Mouse (Mus musculus) midbrain, embryonic 16.5 days (tissue): ENCODE measurements around the gene Pde4dip. TPM values are rescaled to one million over a fixed set of nuclear protein-coding genes. Genes with fewer than 3 reads are reported as not detected.

Source experiments
- ATAC-seq: fragments of 200-750 bp; cut with Nextera tagmentation; 2 replicates; pipeline ENCODE4 v1.8.0; 2017; ENCODE audit warnings: moderate TSS enrichment
- H3K27ac ChIP-seq: fragments of 300-500 bp; sonication (generic); 2 replicates; pipeline ENCODE4 v1.5.1; 2014; ENCODE audit warnings: mild to moderate bottlenecking, low read length, mixed read lengths
- H3K27me3 ChIP-seq: fragments of 300-500 bp; sonication (generic); 2 replicates; pipeline ENCODE4 v1.6.1; 2014; ENCODE audit warnings: low read depth, low read length, mixed read lengths; ENCODE audit not compliant: control insufficient read depth, insufficient read depth
- H3K36me3 ChIP-seq: fragments of 300-500 bp; sonication (generic); 2 replicates; pipeline ENCODE4 v1.6.1; 2014; ENCODE audit warnings: mild to moderate bottlenecking, low read length, moderate library complexity, mixed read lengths; ENCODE audit not compliant: control insufficient read depth, insufficient read depth
- H3K4me1 ChIP-seq: fragments of 300-500 bp; sonication (generic); 2 replicates; pipeline ENCODE4 v1.6.1; 2014; ENCODE audit warnings: mild to moderate bottlenecking, low read length, mixed read lengths; ENCODE audit not compliant: control insufficient read depth, insufficient read depth
- H3K4me2 ChIP-seq: fragments of 300-500 bp; sonication (generic); 2 replicates; pipeline ENCODE4 v1.6.1; 2014; ENCODE audit warnings: mild to moderate bottlenecking, low read length, mixed read lengths
- H3K4me3 ChIP-seq: fragments of 300-500 bp; sonication (generic); 2 replicates; pipeline ENCODE4 v1.5.1; 2014; ENCODE audit warnings: low read depth, mild to moderate bottlenecking, low read length, moderate library complexity, mixed read lengths
- H3K9ac ChIP-seq: fragments of 300-500 bp; sonication (generic); 2 replicates; pipeline ENCODE4 v1.6.1; 2014; ENCODE audit warnings: low read depth, low read length, mixed read lengths
- H3K9me3 ChIP-seq: fragments of 300-500 bp; sonication (generic); replicated peaks from 2 replicates; pipeline ENCODE4 v1.6.1; 2014; ENCODE audit warnings: mild to moderate bottlenecking, low read length, mixed read lengths; ENCODE audit not compliant: control insufficient read depth, poor library complexity, severe bottlenecking
- WGBS: fragments of 180-500 bp; shearing (Covaris S2); extraction: QIAGEN DNeasy Blood & Tissue Kit; methylation state at CpG from one replicate; pipeline ENCODE4 v1.1.7; 2014; 5-methylcytosine and 5-hydroxymethylcytosine counted together
- polyA plus RNA-seq: library from polyadenylated mRNA; unstranded; fragments of >200 nt; fragmentation: Nextera tagmentation; extraction: Ambion mirVana; gene quantifications from 2 replicates; pipeline ENCODE4 v1.2.1, GENCODE M21; 2015

Gene Pde4dip
- polyA plus RNA-seq, 1 experiment from 2014 or later, result 67.5 TPM

DNA sequence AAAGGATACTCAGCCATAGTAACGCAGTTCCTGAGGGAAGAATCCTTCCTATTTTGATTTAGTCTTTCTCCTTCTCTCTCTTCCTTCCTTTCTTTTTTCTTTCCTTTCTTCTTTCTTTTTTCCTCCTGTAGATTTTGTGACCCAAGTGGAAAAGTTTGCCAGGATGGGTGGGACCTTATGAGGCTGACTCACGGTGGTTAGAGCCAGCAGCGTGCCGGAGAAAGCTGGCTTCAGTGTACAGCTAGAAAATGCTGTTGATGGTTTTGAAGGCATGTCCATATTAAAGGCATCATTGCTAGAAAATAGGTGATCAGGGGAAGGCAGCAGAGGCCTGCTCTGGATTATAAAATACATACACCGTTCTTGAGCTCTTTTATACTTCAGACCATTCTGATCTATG, 52.6 kb downstream of the Pde4dip start:
- Histone ChIP-seq H3K9ac (no peak overlapping the region), H3K4me1 (no peaks in the 10 kb centered on the region), H3K36me3 (no peaks in the 10 kb centered on the region), H3K27me3 (no peaks in the 10 kb centered on the region), H3K27ac (no peak overlapping the region), H3K9me3 (no peaks in the 10 kb centered on the region), H3K4me2 (no peak overlapping the region), H3K4me3 (no peak overlapping the region)
- WGBS, result 93% methylated on average over 5 of the region's 5 CpGs
- ATAC-seq, result no peak

DNA sequence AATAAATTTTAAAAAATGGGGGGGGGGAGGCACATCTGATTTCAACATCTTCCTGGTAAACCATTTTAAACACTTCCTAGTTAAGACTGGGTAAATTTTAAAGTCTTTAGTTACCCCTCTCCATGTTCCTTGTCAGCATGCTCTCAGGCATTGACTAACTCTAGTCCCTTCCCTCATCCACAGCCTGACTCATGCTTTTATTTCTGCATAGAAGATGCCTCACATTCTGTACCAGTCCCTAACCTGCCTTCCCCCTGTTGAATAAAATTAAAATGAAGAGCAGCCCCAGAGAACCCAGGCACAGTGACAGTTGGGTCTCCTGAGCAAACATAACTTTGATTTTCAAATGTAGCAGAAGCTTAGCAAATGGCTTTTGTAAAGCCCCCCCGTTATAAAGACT, 53.9 kb downstream of the Pde4dip start:
- 44% methylated on average over 1 of the region's 1 CpGs for WGBS
- Histone ChIP-seq H3K9ac (no peak overlapping the region), H3K4me3 (no peak overlapping the region), H3K9me3 (no peaks in the 10 kb centered on the region), H3K27ac (no peak overlapping the region), H3K27me3 (no peaks in the 10 kb centered on the region), H3K4me2 (no peak overlapping the region), H3K36me3 (no peaks in the 10 kb centered on the region), H3K4me1 (no peaks in the 10 kb centered on the region)
- no peak for ATAC-seq

DNA sequence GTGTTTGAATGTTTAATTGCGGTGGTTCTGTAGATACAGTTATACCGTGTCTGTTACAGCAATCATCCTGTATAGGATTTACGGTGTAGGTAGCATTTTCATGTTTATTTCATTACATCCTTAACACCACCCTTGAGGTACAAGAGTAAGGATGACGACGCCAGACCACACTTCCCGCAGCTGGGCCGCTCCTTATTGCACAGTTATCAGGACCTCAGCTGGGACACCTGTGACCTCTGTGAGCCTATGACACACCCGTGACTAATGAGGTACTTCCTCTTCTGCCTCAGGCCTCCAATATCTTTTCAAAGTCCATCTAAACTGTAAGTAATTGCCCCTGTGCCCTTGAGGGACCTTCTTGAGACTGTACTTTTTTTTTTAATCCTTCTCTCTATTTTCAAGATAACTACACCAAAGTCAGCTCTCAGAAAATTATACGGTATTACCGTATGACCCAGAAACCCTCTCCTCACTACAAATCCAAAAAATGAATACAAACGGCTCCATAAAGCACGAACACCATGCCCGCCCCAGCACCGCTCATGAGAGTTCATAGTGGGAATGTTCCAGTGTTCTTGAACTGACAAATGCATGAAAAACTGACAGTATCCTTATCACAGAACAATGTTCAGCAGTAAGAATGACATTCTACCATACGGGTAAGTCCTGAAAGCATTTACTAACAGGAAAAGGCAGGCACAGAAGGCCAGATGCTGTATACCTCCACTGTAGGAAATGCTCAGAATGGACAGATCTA, 56.8 kb downstream of the Pde4dip start:
- Histone ChIP-seq H3K9ac (no peak overlapping the region), H3K9me3 (no peaks in the 10 kb centered on the region), H3K36me3 (no peaks in the 10 kb centered on the region), H3K4me3 (no peak overlapping the region), H3K4me2 (no peak overlapping the region), H3K27ac (no peak overlapping the region), H3K27me3 (no peaks in the 10 kb centered on the region), H3K4me1 (no peaks in the 10 kb centered on the region)
- no peak for ATAC-seq
- WGBS, result 89% methylated on average over 15 of the region's 15 CpGs

DNA sequence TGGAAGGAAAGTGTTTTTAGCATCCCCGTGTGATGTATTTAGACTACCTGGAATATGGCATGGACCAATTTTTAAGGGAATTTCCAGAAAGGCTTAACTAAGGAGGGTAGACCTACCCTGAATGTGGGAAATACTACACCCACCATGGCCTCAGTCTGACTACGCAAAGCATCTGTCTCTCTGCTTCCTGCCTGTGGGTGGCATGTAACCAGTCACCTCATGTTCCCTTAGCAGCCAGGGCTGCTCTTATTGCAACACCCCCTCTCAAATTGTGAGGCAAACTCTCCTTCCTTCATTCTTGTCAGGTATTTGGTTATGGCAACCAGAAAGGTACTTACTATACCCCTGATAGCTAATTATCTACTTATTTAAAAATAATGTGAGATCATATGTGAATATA, 57.9 kb downstream of the Pde4dip start:
- Histone ChIP-seq H3K36me3 (no peaks in the 10 kb centered on the region), H3K27me3 (no peaks in the 10 kb centered on the region), H3K9ac (no peak overlapping the region), H3K4me1 (no peaks in the 10 kb centered on the region), H3K4me3 (no peak overlapping the region), H3K27ac (no peak overlapping the region), H3K4me2 (no peak overlapping the region), H3K9me3 (no peaks in the 10 kb centered on the region)
- 67% methylated on average over 2 of the region's 2 CpGs for WGBS
- ATAC-seq, result no peak

DNA sequence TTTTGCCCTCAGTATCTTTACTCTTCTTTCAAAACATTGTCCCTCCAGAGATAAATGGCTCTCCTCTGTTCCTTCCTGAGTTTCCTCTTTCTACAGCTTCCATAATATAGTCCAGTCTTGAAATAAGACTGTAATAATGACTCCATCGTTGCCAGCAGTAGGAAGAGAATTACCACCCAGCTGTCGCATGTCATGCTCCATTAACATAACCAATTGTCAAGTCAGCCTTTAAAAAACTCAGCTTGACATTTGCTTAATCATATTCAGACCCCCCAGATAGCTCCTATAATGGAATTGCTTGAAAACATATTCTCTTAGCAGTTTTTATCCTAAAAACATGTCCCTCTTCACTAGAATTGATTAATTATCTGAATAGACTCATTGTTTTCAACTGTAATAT, 58.4 kb downstream of the Pde4dip start:
- H3K4me3 ChIP-seq, result no peak overlapping the region

DNA sequence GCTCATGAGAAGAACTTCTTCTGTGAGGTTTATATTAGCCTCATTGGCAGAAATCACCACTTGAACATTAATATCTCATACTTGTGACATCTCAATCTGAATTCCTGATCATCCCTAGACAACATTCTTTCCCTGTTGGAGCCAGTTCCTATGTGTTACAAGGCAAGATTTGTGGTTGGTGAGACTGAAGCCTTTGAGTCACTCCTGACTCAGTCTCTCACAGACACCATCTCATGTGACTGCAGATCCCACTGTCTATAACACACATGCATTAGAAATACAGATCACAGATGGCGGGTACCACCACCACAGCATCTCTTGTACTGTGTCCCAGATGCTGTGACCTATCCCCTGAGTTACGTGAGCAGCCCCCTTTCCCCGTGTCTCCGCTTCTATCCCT, 60.2 kb downstream of the Pde4dip start:
- H3K27me3 ChIP-seq, result peaks cover 13% of the 10 kb centered on the region
- H3K4me2 ChIP-seq, result no peak overlapping the region
- H3K9me3 ChIP-seq, result no peaks in the 10 kb centered on the region
- H3K27ac ChIP-seq, result no peak overlapping the region
- H3K9ac ChIP-seq, result no peak overlapping the region
- H3K4me3 ChIP-seq, result no peak overlapping the region
- WGBS, result 92% methylated on average over 4 of the region's 4 CpGs
- ATAC-seq, result no peak
- peaks cover 5% of the 10 kb centered on the region for H3K4me1 ChIP-seq
- H3K36me3 ChIP-seq, result no peaks in the 10 kb centered on the region

More for the DNA sequence above, 58.4 kb downstream of the Pde4dip start:
- Histone ChIP-seq H3K36me3 (no peaks in the 10 kb centered on the region), H3K27ac (no peak overlapping the region), H3K4me2 (no peak overlapping the region), H3K9me3 (no peaks in the 10 kb centered on the region), H3K27me3 (peaks cover 2% of the 10 kb centered on the region), H3K4me1 (no peaks in the 10 kb centered on the region), H3K9ac (no peak overlapping the region)
- no peak for ATAC-seq
- WGBS, result 29% methylated on average over 2 of the region's 2 CpGs

DNA sequence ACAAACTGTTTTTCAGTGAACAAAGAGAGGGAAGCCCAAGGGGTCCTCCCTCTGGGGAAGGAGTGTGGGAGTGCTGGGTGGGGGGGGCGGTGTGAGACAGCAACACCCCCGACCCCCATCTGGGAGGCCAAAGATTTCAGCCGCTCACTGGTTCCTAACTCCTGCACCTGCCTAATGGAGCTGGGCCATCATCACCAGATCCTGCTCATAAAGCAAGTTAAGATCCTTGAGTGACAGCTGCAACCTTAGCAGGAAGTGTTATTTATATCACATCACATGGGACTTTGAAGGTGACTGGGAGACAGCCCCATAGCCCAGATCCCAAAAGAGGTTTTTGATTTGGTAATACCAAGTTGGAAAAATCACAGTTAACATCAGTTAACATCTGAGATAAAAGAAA, 63.3 kb downstream of the Pde4dip start:
- Histone ChIP-seq H3K4me1 (peaks cover 5% of the 10 kb centered on the region), H3K4me3 (no peak overlapping the region), H3K9ac (no peak overlapping the region), H3K9me3 (no peaks in the 10 kb centered on the region), H3K27ac (no peak overlapping the region), H3K27me3 (peaks cover 13% of the 10 kb centered on the region), H3K36me3 (no peaks in the 10 kb centered on the region), H3K4me2 (no peak overlapping the region)
- ATAC-seq, result no peak
- 24% methylated on average over 3 of the region's 3 CpGs for WGBS

DNA sequence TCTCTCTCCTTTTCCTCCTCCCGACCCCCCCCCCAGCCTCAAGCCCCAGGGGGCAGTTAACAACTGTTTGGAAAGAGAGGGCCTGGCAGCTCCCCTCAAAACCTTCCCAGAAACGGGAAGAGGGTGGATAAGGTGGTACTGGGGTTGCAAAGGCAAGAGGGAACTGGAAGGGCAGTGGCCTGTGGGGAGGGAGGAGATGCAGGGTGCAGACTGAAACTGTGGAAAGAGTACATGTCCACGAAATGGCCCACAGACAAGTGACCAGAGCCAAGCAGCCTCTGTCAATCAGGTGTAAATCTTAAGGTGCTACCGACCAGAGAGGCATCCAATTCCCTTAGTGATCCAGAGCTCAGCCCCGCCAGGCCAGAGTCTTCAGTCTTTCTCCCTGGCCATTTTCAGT, 63.8 kb downstream of the Pde4dip start:
- ATAC-seq, result 0 out of 2 replicates have a peak, but pooled peaks have one; percentile 32

DNA sequence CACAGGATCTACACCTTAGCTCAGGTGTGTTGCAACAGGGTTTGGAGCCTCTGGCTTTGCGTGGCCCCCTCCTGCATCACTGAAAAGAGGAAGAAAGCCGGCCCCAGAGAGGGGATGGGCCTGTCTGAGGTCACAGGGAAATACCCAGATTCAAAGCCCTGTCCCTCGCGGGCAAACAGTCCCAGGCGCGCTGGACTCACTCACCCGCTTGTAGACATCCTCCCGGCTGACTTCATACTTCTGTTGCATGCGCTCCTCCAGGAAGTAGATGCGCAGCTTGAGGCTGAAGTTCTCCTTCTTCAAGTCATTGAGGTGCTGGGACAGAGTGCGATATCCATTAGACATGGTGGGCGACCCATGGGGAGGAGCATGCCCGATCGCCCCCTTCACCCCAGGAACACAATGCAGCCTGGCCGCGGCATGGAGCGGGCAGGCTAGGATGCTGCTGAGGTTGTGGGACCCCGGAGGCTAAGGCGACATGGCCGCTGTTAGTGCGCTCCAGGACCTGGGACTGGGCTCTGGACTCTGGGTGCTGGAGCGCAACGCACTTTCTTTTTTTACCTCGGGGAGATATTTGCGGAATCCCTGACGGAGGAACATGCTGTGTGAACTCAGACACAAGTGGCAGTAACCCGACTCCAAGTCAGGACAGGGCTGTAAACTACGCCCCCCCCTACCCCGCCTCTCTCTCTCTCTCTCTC, 64.3 kb downstream of the Pde4dip start:
- Histone ChIP-seq H3K4me3 (peak overlapping the region; percentile 31), H3K27ac (no peak overlapping the region), H3K4me1 (peaks cover 5% of the 10 kb centered on the region), H3K4me2 (peak overlapping the region; percentile 60), H3K36me3 (no peaks in the 10 kb centered on the region), H3K9me3 (no peaks in the 10 kb centered on the region), H3K9ac (peak overlapping the region; percentile 32; the same call in 1 of the 2 replicates), H3K27me3 (peaks cover 13% of the 10 kb centered on the region)
- 1% methylated on average over 28 of the region's 29 CpGs for WGBS
- peak; percentile 39; the same call in 1 of the 2 replicates for ATAC-seq

More for the DNA sequence above, 63.8 kb downstream of the Pde4dip start:
- no peak overlapping the region for H3K27ac ChIP-seq
- no peak overlapping the region for H3K9ac ChIP-seq
- peaks cover 13% of the 10 kb centered on the region for H3K27me3 ChIP-seq
- no peak overlapping the region for H3K4me3 ChIP-seq
- no peaks in the 10 kb centered on the region for H3K36me3 ChIP-seq
- peak overlapping the region; percentile 60; the same call in 1 of the 2 replicates for H3K4me2 ChIP-seq
- peaks cover 5% of the 10 kb centered on the region for H3K4me1 ChIP-seq
- H3K9me3 ChIP-seq, result no peaks in the 10 kb centered on the region
- 11% methylated on average over 5 of the region's 5 CpGs for WGBS
